Mouse (Mus musculus): ENCODE measurements at regions not wholly inside any gene's neighbourhood (a gene's known extent, or its start where the extent isn't known, plus 50 kb on each side); places are given as distances from the start of the nearest gene placed in this dataset.

DNA sequence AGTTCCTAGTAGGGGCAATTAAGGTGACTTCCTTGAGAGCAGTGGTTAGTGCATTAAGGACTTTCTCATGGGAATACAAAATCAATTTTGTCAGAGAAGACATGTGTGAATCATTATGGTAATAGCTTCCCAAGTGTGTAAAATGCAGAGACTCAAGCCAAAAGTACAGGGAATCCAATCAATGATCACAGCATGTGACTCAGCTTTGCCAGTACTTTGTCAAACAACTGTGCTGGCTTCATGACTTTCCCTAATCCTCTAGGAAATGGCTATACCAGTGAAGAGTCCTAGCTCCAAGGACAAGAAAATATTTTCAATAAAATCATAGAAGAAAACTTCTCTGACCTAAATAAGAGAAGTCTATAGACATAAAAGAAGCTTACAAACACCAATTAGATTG lies 1363.9 kb downstream of the Kcnt2 start:
- in situ Hi-C loops (cut with MboI, MseI), result loop anchor here (25.0 kb wide), 1 partner anchor 1852 kb away; no protein-coding TSS in a partner anchor

Data from regulatory T cell (primary cell).